Comparison of ENCODE assay signal across 23 mouse cellular contexts in the genomic region with DNA sequence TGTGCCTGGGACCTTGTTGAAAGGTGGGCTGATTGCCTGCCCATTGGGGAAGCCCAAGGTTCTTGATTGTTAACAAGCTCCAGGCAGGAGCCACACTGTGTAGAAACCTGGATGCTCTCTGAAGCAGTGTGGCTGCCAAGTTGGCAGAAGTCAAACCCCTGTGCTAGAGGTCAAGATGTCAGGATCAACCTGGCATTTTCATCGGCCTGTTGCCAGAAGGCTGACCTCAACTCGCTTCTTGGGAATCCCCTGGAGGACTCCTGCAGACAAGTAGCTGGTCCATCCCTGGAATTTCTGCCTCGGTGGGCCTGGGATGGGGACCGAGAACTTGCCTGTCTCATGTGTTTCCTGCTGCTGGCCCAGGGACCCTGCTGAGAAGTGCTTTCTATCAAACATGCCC. TPM values are rescaled to one million over a fixed set of nuclear protein-coding genes. Genes with fewer than 3 reads are reported as not detected.
DNase-seq lines count a peak whose midpoint lies in the region; ATAC-seq and TF ChIP-seq lines count a peak whose summit lies in the region.
"Had no signal": no experiment of that assay in that cellular context is flagged by ENCODE, and none has a peak within 500 bp of the region (broad histone marks: within the 10 kb centered on the region; RNA-seq: fewer than 3 reads in every experiment).

No protein-coding gene starts in this region.

- peaks cover 10% of the 10 kb centered on the region for H3K36me3 ChIP-seq in heart, embryonic 12.5 days
- H3K36me3 ChIP-seq in heart, adult 2 months (ENCODE audit: control insufficient read depth, insufficient read depth, low read length): no peaks in the 10 kb centered on the region
- peaks cover 15% of the 10 kb centered on the region for H3K36me3 ChIP-seq in midbrain, embryonic 10.5 days
- no peaks in the 10 kb centered on the region for H3K36me3 ChIP-seq in midbrain, embryonic 16.5 days (ENCODE audit: control insufficient read depth, insufficient read depth, low read length)

- no peak overlapping the region for H3K4me3 ChIP-seq in heart, embryonic 12.5 days
- no peak overlapping the region for H3K4me3 ChIP-seq in heart, adult 2 months
- no peak overlapping the region for H3K4me3 ChIP-seq in midbrain, embryonic 10.5 days
- no peak overlapping the region for H3K4me3 ChIP-seq in midbrain, embryonic 16.5 days (ENCODE audit: low read depth, low read length)
- H3K4me3 ChIP-seq: embryonic facial prominence, embryonic 15.5 days; kidney, embryonic 15.5 days; neural tube, embryonic 15.5 days had no signal

- no peak for TF ChIP-seq EP300 in heart, adult 2 months (IDR thresholded peaks at IDR 0.05; ENCODE audit: insufficient read depth, low read depth, low read length)

- H3K79me2 ChIP-seq in heart, adult 2 months (replicated peaks; ENCODE audit: control insufficient read depth, insufficient read depth, low read length): no peaks in the 10 kb centered on the region

- peak; percentile 27 for DNase-seq in cerebellum, adult 11-12 months
- DNase-seq in cerebellum, adult 8-10 months: no peak
- no peak for DNase-seq in heart, adult 2 months
- no peak for DNase-seq in midbrain, embryonic 10.5 days (ENCODE audit: low spot score)
- DNase-seq in frontal cortex, postnatal 25 days (ENCODE audit: low spot score in 2 of 2): no peak
- no peak for DNase-seq in gastrocnemius, postnatal 25 days
- DNase-seq: adrenal gland, postnatal 14 days; gastrocnemius, postnatal 14 days; heart, adult 18-20 months; liver had no signal

- no peak for ATAC-seq in heart, embryonic 12.5 days (ENCODE audit: insufficient number of reproducible peaks, low FRiP score)
- no peak for ATAC-seq in midbrain, embryonic 16.5 days
- ATAC-seq: intestine, postnatal 0 days; lung, postnatal 0 days had no signal

- peaks cover 28% of the 10 kb centered on the region for H3K4me1 ChIP-seq in heart, embryonic 12.5 days (replicated peaks)
- no peaks in the 10 kb centered on the region for H3K4me1 ChIP-seq in heart, adult 2 months (ENCODE audit: control insufficient read depth, insufficient read depth, low read length)
- H3K4me1 ChIP-seq in midbrain, embryonic 10.5 days: peaks cover 73% of the 10 kb centered on the region
- peaks cover 15% of the 10 kb centered on the region for H3K4me1 ChIP-seq in midbrain, embryonic 16.5 days (ENCODE audit: control insufficient read depth, insufficient read depth, low read length)
- H3K4me1 ChIP-seq: embryonic facial prominence, embryonic 15.5 days; neural tube, embryonic 15.5 days had no signal

- intact Hi-C loops in heart, adult 2 months (cut with DNase I): no loop called here

- no peaks in the 10 kb centered on the region for H3K9me3 ChIP-seq in heart, embryonic 12.5 days (replicated peaks)
- no peaks in the 10 kb centered on the region for H3K9me3 ChIP-seq in midbrain, embryonic 10.5 days (replicated peaks)
- H3K9me3 ChIP-seq in midbrain, embryonic 16.5 days (replicated peaks; ENCODE audit: control insufficient read depth, low read length, poor library complexity, severe bottlenecking): no peaks in the 10 kb centered on the region
- H3K9me3 ChIP-seq: embryonic facial prominence, embryonic 15.5 days; kidney, embryonic 15.5 days; neural tube, embryonic 15.5 days had no signal

- H3K9ac ChIP-seq in heart, embryonic 12.5 days: 0 out of 2 replicates have a peak overlapping the region, but pooled peaks have one; percentile 17
- no peak overlapping the region for H3K9ac ChIP-seq in heart, adult 2 months (ENCODE audit: low read depth, low read length)
- no peak overlapping the region for H3K9ac ChIP-seq in midbrain, embryonic 16.5 days (ENCODE audit: low read depth, low read length)
- H3K9ac ChIP-seq: embryonic facial prominence, embryonic 15.5 days; kidney, embryonic 15.5 days; neural tube, embryonic 15.5 days had no signal

- no peak overlapping the region for H3K27ac ChIP-seq in heart, embryonic 12.5 days (ENCODE audit: poor library complexity, severe bottlenecking)
- H3K27ac ChIP-seq in heart, adult 2 months: no peak overlapping the region
- peak overlapping the region; percentile 65 for H3K27ac ChIP-seq in midbrain, embryonic 10.5 days (replicated peaks)
- no peak overlapping the region for H3K27ac ChIP-seq in midbrain, embryonic 16.5 days (ENCODE audit: low read length)
- H3K27ac ChIP-seq: embryonic facial prominence, embryonic 15.5 days; kidney, embryonic 15.5 days; macrophage; neural tube, embryonic 15.5 days; stomach, postnatal 0 days had no signal

- 46% methylated on average over 4 of the region's 4 CpGs for WGBS in heart, embryonic 12.5 days
- WGBS in heart, adult 2 months: 33% methylated on average over 4 of the region's 4 CpGs
- WGBS in midbrain, embryonic 10.5 days: 61% methylated on average over 4 of the region's 4 CpGs
- WGBS in midbrain, embryonic 16.5 days: 63% methylated on average over 4 of the region's 4 CpGs

- no peak overlapping the region for H3K4me2 ChIP-seq in heart, embryonic 12.5 days
- no peak overlapping the region for H3K4me2 ChIP-seq in midbrain, embryonic 16.5 days (ENCODE audit: low read length)
- H3K4me2 ChIP-seq: embryonic facial prominence, embryonic 15.5 days; kidney, embryonic 15.5 days; neural tube, embryonic 15.5 days had no signal

- peaks cover 44% of the 10 kb centered on the region for H3K27me3 ChIP-seq in heart, embryonic 12.5 days (replicated peaks)
- no peaks in the 10 kb centered on the region for H3K27me3 ChIP-seq in heart, adult 2 months (ENCODE audit: control insufficient read depth, insufficient read depth, low read length)
- peaks cover 14% of the 10 kb centered on the region; the same call in 1 of the 2 replicates for H3K27me3 ChIP-seq in midbrain, embryonic 10.5 days (ENCODE audit: low read depth, poor library complexity, severe bottlenecking)
- H3K27me3 ChIP-seq in midbrain, embryonic 16.5 days (ENCODE audit: control insufficient read depth, insufficient read depth, low read depth, low read length): no peaks in the 10 kb centered on the region
- H3K27me3 ChIP-seq: embryonic facial prominence, embryonic 15.5 days; kidney, embryonic 15.5 days had no signal

- no peak for TF ChIP-seq POLR2A in heart, adult 2 months (IDR thresholded peaks at IDR 0.05; ENCODE audit: insufficient read depth, low read depth, low read length)

- no peak for TF ChIP-seq CTCF in heart, adult 2 months (IDR thresholded peaks at IDR 0.05)

RNA-seq across cellular contexts. Expression of a gene that starts 0.6 kb away (rescaled TPM):
- not detected in 2 replicates for polyA plus RNA-seq in heart, embryonic 12.5 days (2016; fragmentation: Nextera tagmentation; extraction: Ambion mirVana)
- total RNA-seq in heart, adult 2 months (2021): not detected
- polyA plus RNA-seq in heart, adult 2 months (2012; rRNA removed): 0.12 TPM in 1 of 2 replicates, not detected in the other
- polyA plus RNA-seq in midbrain, embryonic 10.5 days (2016; fragmentation: Nextera tagmentation; extraction: Ambion mirVana): 0.15 and 1.1 TPM in 2 replicates
- polyA plus RNA-seq in midbrain, embryonic 16.5 days (2015; fragmentation: Nextera tagmentation; extraction: Ambion mirVana): 0.12 TPM in 1 of 2 replicates, not detected in the other
- total RNA-seq in gastrocnemius, postnatal 25 days (2021): not detected
- total RNA-seq: adrenal gland, postnatal 14 days; gastrocnemius, postnatal 14 days; heart, adult 18-20 months had no signal
- polyA plus RNA-seq: forebrain, embryonic 16.5 days; heart, embryonic 16.5 days; hindbrain, embryonic 11.5 days; kidney, embryonic 15.5 days; liver, embryonic 16.5 days; lung, postnatal 0 days; macrophage; neural tube, embryonic 15.5 days; stomach, postnatal 0 days had no signal

RNA-seq across cellular contexts. Expression of a gene that starts 55.6 kb away (rescaled TPM):
- polyA plus RNA-seq in heart, embryonic 12.5 days (2016; fragmentation: Nextera tagmentation; extraction: Ambion mirVana): 0.71 and 0.75 TPM in 2 replicates
- not detected for total RNA-seq in heart, adult 2 months (2021)
- polyA plus RNA-seq in heart, adult 2 months (2012; rRNA removed): not detected in 2 replicates
- 16.3 and 17.0 TPM in 2 replicates for polyA plus RNA-seq in midbrain, embryonic 10.5 days (2016; fragmentation: Nextera tagmentation; extraction: Ambion mirVana)
- polyA plus RNA-seq in midbrain, embryonic 16.5 days (2015; fragmentation: Nextera tagmentation; extraction: Ambion mirVana): 65.7 and 85.9 TPM in 2 replicates
- total RNA-seq in gastrocnemius, postnatal 25 days (2021): under 1 TPM; 0.13 to 0.18 TPM
- total RNA-seq: heart, adult 18-20 months had no signal
- polyA plus RNA-seq: macrophage had no signal

RNA-seq across cellular contexts. Expression of a gene that starts 56.4 kb away (rescaled TPM):
- 98.5 and 99.4 TPM in 2 replicates for polyA plus RNA-seq in heart, embryonic 12.5 days (2016; fragmentation: Nextera tagmentation; extraction: Ambion mirVana)
- total RNA-seq in heart, adult 2 months (2021): 10 to 100 TPM; 32.6 to 35.4 TPM
- 36.6 and 51.2 TPM in 2 replicates for polyA plus RNA-seq in heart, adult 2 months (2012; rRNA removed)
- polyA plus RNA-seq in midbrain, embryonic 10.5 days (2016; fragmentation: Nextera tagmentation; extraction: Ambion mirVana): 111 and 112 TPM in 2 replicates
- 51.4 and 61.3 TPM in 2 replicates for polyA plus RNA-seq in midbrain, embryonic 16.5 days (2015; fragmentation: Nextera tagmentation; extraction: Ambion mirVana)
- 10 to 100 TPM; 26.7 to 27.0 TPM for total RNA-seq in gastrocnemius, postnatal 25 days (2021)
